Mouse (Mus musculus): ENCODE data around the gene Fat2. TPM values are rescaled to one million over a fixed set of nuclear protein-coding genes. Genes with fewer than 3 reads are reported as not detected.

The Fat2 gene
- not detected in 2 replicates for polyA plus RNA-seq (2012; ENCODE audit: insufficient read depth, insufficient read length, missing spikeins)

GRCm38 (mm10) chr11:55336101-55336891 is at the start of gene Fat2:
TSS of gene Fat2 (minus strand) at chr11:55336564.
- no peak within 1 kb of the TSS for H3K27ac ChIP-seq (replicated peaks; ENCODE audit: low read depth, low read length)
- H3K4me3 ChIP-seq (ENCODE audit: insufficient read depth, low read depth, low read length): no peak within 1 kb of the TSS
- H3K4me1 ChIP-seq (ENCODE audit: control insufficient read depth, insufficient read depth, insufficient read length, low read length): no peaks in the 10 kb centered on the region

GRCm38 (mm10) chr11:55383463-55384045 is 47.2 kb upstream of the Fat2 start:
- no peak overlapping the region for H3K27ac ChIP-seq (replicated peaks; ENCODE audit: low read depth, low read length)
- no peak overlapping the region for H3K4me3 ChIP-seq (ENCODE audit: insufficient read depth, low read depth, low read length)
- no peaks in the 10 kb centered on the region; the same call in 1 of the 2 replicates for H3K4me1 ChIP-seq (ENCODE audit: control insufficient read depth, insufficient read depth, insufficient read length, low read length)

GRCm38 (mm10) chr11:55380908-55381307 is 44.5 kb upstream of the Fat2 start:
- Histone ChIP-seq H3K4me3 (ENCODE audit: insufficient read depth, low read depth, low read length) (no peak overlapping the region), H3K4me1 (ENCODE audit: control insufficient read depth, insufficient read depth, insufficient read length, low read length) (no peaks in the 10 kb centered on the region; the same call in 1 of the 2 replicates), H3K27ac (replicated peaks; ENCODE audit: low read depth, low read length) (no peak overlapping the region)

- no peak overlapping the region for H3K4me3 ChIP-seq (ENCODE audit: insufficient read depth, low read depth, low read length)
- no peak overlapping the region for H3K27ac ChIP-seq (replicated peaks; ENCODE audit: low read depth, low read length)
- no peaks in the 10 kb centered on the region; the same call in 1 of the 2 replicates for H3K4me1 ChIP-seq (ENCODE audit: control insufficient read depth, insufficient read depth, insufficient read length, low read length)
Measured at GRCm38 (mm10) chr11:55378371-55378770, 42.0 kb upstream of the Fat2 start.

GRCm38 (mm10) chr11:55373838-55374237 is 37.5 kb upstream of the Fat2 start:
- H3K4me3 ChIP-seq (ENCODE audit: insufficient read depth, low read depth, low read length): no peak overlapping the region

GRCm38 (mm10) chr11:55373373-55373772 is 37.0 kb upstream of the Fat2 start:
- H3K4me3 ChIP-seq (ENCODE audit: insufficient read depth, low read depth, low read length): no peak overlapping the region
- H3K27ac ChIP-seq (replicated peaks; ENCODE audit: low read depth, low read length): no peak overlapping the region
- no peaks in the 10 kb centered on the region for H3K4me1 ChIP-seq (ENCODE audit: control insufficient read depth, insufficient read depth, insufficient read length, low read length)

More at GRCm38 (mm10) chr11:55373838-55374237, 37.5 kb upstream of the Fat2 start:
- Histone ChIP-seq H3K27ac (replicated peaks; ENCODE audit: low read depth, low read length) (no peak overlapping the region), H3K4me1 (ENCODE audit: control insufficient read depth, insufficient read depth, insufficient read length, low read length) (no peaks in the 10 kb centered on the region; the same call in 1 of the 2 replicates)

- Histone ChIP-seq H3K27ac (replicated peaks; ENCODE audit: low read depth, low read length) (no peak overlapping the region), H3K4me1 (ENCODE audit: control insufficient read depth, insufficient read depth, insufficient read length, low read length) (no peaks in the 10 kb centered on the region), H3K4me3 (ENCODE audit: insufficient read depth, low read depth, low read length) (no peak overlapping the region)
Measured at GRCm38 (mm10) chr11:55372001-55372400, 35.6 kb upstream of the Fat2 start.

GRCm38 (mm10) chr11:55369093-55369471 is 32.7 kb upstream of the Fat2 start:
- Histone ChIP-seq H3K4me1 (ENCODE audit: control insufficient read depth, insufficient read depth, insufficient read length, low read length) (no peaks in the 10 kb centered on the region), H3K4me3 (ENCODE audit: insufficient read depth, low read depth, low read length) (no peak overlapping the region), H3K27ac (replicated peaks; ENCODE audit: low read depth, low read length) (peak overlapping the region; percentile 20; the same call in 1 of the 2 replicates)

- Histone ChIP-seq H3K4me3 (ENCODE audit: insufficient read depth, low read depth, low read length) (no peak overlapping the region), H3K4me1 (ENCODE audit: control insufficient read depth, insufficient read depth, insufficient read length, low read length) (no peaks in the 10 kb centered on the region), H3K27ac (replicated peaks; ENCODE audit: low read depth, low read length) (peak overlapping the region; percentile 20; the same call in 1 of the 2 replicates)
Measured at GRCm38 (mm10) chr11:55368388-55369092, 32.2 kb upstream of the Fat2 start.

GRCm38 (mm10) chr11:55367783-55368182 is 31.4 kb upstream of the Fat2 start:
- Histone ChIP-seq H3K4me1 (ENCODE audit: control insufficient read depth, insufficient read depth, insufficient read length, low read length) (no peaks in the 10 kb centered on the region), H3K27ac (replicated peaks; ENCODE audit: low read depth, low read length) (no peak overlapping the region), H3K4me3 (ENCODE audit: insufficient read depth, low read depth, low read length) (no peak overlapping the region)

- Histone ChIP-seq H3K27ac (replicated peaks; ENCODE audit: low read depth, low read length) (no peak overlapping the region), H3K4me3 (ENCODE audit: insufficient read depth, low read depth, low read length) (no peak overlapping the region), H3K4me1 (ENCODE audit: control insufficient read depth, insufficient read depth, insufficient read length, low read length) (no peaks in the 10 kb centered on the region)
Measured at GRCm38 (mm10) chr11:55365840-55366239, 29.5 kb upstream of the Fat2 start.

GRCm38 (mm10) chr11:55365242-55365641 is 28.9 kb upstream of the Fat2 start:
- Histone ChIP-seq H3K27ac (replicated peaks; ENCODE audit: low read depth, low read length) (no peak overlapping the region), H3K4me3 (ENCODE audit: insufficient read depth, low read depth, low read length) (no peak overlapping the region)

GRCm38 (mm10) chr11:55364662-55365061 is 28.3 kb upstream of the Fat2 start:
- H3K4me1 ChIP-seq (ENCODE audit: control insufficient read depth, insufficient read depth, insufficient read length, low read length): no peaks in the 10 kb centered on the region
- H3K27ac ChIP-seq (replicated peaks; ENCODE audit: low read depth, low read length): no peak overlapping the region
- H3K4me3 ChIP-seq (ENCODE audit: insufficient read depth, low read depth, low read length): no peak overlapping the region

More at GRCm38 (mm10) chr11:55365242-55365641, 28.9 kb upstream of the Fat2 start:
- H3K4me1 ChIP-seq (ENCODE audit: control insufficient read depth, insufficient read depth, insufficient read length, low read length): no peaks in the 10 kb centered on the region

- Histone ChIP-seq H3K4me1 (ENCODE audit: control insufficient read depth, insufficient read depth, insufficient read length, low read length) (no peaks in the 10 kb centered on the region), H3K27ac (replicated peaks; ENCODE audit: low read depth, low read length) (no peak overlapping the region), H3K4me3 (ENCODE audit: insufficient read depth, low read depth, low read length) (no peak overlapping the region)
Measured at GRCm38 (mm10) chr11:55358094-55358783, 21.9 kb upstream of the Fat2 start.

GRCm38 (mm10) chr11:55356846-55357245 is 20.5 kb upstream of the Fat2 start:
- no peak overlapping the region for H3K27ac ChIP-seq (replicated peaks; ENCODE audit: low read depth, low read length)
- no peak overlapping the region for H3K4me3 ChIP-seq (ENCODE audit: insufficient read depth, low read depth, low read length)
- H3K4me1 ChIP-seq (ENCODE audit: control insufficient read depth, insufficient read depth, insufficient read length, low read length): no peaks in the 10 kb centered on the region

Data from brown adipose tissue, adult 24 weeks (tissue).